Mouse (Mus musculus) ovary, adult 10 weeks (tissue): Measurements from ENCODE around the gene Stag2. TPM values are rescaled to one million over a fixed set of nuclear protein-coding genes. Genes with fewer than 3 reads are reported as not detected.

Experiments
- polyA plus RNA-seq: library from polyadenylated mRNA; stranded (reverse); fragments of 350-450 nt; fragmentation: Illumina TruSeq; extraction: RNeasy Lipid Tissue Mini Kit (QIAGEN cat#74804); gene quantifications from one replicate; pipeline ENCODE4 v1.2.3, GENCODE M21; 2014

Stag2 gene
- 432 TPM for polyA plus RNA-seq

GRCm38 (mm10) chrX:42148788-42149556 lies at the start of gene Stag2:
Gene Stag2 (plus strand): TSS chrX:42149317.

Other genes with a start within 250 kb of the Stag2 start
- gene Thoc2, start 228.6 kb upstream of the Stag2 start, polyA plus RNA-seq: 245 TPM
- 211 TPM for gene Xiap, start 89.6 kb upstream of the Stag2 start, polyA plus RNA-seq